Mouse (Mus musculus): ENCODE measurements around the gene Mrpl18.
A peak's percentile ranks its signal among the peaks of the same experiment; 100 is the strongest.
"Not testable (repeated sequence)": the region's sequence is repeated elsewhere in the genome, so short reads cannot be mapped to it uniquely, and the experiment has no call there.

The Mrpl18 gene

GRCm38 (mm10) chr17:12915881-12916583, at the start of gene Mrpl18:
Mrpl18 (minus strand) TSS chr17:12916345.
- peak; percentile 100 for DNase-seq

GRCm38 (mm10) chr17:12963476-12963875, 47.3 kb upstream of the Mrpl18 start:
- no peak for DNase-seq

DNA sequence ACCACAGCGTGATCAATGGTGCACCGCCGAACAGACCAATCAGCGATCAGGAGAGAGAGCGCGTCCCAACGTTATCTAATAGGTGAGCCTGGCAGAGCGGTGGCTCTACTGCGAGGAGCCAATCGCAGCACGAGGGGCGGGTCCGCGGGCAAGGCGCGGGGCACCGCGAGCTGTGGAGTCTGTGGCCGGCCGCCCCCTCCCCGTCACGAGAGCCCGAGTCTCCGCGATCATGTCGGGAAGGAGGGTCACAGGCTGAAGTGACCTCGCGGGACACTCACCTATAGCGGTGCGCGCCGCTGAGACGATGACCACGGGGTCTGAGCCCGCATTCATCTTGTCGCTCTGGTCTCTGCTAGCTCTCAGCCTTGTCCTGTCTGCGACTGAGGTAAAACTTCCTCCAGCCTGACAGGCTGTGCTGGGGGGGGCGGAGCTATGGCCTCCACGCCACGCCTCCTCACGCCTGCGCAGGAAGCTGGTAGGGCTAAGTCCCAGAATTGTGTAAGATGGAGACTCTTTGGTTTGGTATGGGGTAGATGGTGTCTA, 44.3 kb upstream of the Mrpl18 start, which contains the start of gene Acat2:
Gene Acat2, minus strand, starts transcription at position 417 of the 543 bp plus-strand sequence.
- peak; percentile 96 for DNase-seq

DNA sequence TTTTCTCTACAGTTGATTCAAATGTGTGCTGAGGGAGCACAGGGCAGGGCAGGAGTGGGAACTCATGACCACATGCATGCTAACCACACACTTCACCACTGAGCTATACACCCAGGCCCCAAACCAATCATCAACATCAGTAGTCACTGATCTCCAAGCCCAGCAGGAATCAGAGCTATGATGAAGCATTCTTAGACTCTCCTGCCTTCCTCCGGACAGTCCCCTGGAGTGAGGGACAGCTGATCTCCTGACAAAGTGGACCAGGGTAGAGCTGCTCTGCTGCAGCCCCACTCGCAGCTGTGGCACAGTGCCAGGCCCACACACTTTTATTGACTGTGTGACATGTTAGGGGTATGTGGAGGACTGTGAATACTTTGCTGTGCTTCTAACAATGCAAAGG, 43.2 kb upstream of the Mrpl18 start:
- DNase-seq, result not testable (repeated sequence)

GRCm38 (mm10) chr17:12956664-12957063, 40.5 kb upstream of the Mrpl18 start:
- no peak for DNase-seq

DNA sequence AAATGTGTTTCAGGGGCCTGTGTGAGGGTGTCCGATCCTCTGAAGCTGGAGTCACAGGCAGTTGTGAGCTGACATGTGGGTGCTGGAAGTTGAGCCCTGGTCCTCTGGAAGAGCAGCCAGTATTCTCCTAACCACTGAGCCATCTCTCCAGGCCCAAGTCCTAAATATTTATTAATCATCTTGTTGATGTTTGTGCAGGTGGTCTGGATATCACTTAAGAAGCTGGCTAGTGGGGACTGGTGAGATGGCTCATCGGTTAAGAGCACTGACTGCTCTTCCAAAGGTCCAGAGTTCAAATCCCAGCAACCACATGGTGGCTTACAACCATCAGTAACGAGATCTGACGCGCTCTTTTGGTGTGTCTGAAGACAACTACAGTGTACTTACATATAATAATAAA, 33.5 kb upstream of the Mrpl18 start:
- no peak for DNase-seq

- no peak for DNase-seq
Measured at GRCm38 (mm10) chr17:12942459-12943162, 26.5 kb upstream of the Mrpl18 start.

DNA sequence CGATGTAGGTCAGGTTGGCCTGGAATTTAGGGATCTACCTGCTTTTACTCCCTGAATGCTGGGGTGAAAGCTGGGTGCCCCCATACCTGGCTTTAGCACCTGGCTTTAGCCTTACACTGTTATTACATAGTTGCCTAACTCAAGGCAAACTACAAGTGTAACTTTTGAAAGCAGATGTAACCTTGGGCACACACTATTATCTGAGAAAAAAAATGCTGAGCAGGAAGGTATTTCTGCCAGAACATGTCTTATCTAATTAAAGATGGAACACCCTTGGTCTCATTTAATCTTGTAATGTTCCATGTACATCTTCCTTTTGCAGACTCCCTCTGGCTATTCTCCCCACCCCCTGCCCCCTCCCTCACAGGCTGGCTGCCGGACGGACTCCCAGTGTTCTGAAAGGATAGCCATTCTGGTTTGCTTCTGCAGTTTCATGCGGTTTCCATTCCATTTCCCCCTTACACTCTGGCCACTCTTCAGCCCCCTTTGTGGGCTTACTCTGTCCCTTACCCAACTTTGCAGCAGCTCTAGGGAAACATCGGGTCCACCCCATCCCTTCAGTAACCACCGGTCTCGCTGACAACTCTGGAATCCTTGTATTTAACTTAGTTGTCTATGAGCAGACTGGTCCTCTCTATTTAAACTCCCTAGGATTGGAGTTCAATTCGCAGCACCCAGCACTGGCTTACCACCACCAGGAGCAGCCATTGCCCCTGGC, 25.6 kb upstream of the Mrpl18 start:
- DNase-seq, result no peak

DNA sequence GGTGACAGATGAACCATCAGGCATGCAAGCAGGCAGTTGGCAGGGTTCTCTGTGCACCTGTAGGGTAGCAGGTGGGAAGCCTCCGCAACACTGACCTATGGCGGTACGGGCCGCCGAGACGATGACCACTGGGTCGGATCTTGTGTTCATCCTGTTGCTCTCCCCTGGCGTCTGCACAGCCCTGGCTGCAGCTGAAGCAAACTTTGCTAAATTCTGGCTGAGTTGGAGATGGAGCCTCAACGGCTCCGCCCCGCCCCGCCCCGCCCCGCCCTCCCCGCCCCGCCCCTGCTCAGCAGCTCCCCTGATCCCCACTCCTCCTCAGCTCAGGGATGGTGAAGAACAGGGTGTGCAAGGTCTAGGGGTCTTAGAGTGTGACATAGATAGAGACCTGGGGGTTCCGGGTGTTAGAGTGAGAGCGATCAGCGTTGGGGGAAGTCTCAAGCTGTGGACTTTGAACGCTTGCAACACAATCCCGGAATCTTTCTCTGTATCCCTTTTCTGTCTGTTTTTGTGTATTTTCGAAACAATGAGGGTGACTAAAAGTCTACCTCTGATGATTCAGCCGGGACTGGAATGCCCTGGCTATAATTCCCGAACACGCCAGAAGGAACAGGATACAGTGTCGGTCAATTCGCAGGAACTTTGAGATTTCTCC, 24.1 kb upstream of the Mrpl18 start, which contains the start of gene Acat3:
Gene Acat3, minus strand, starts transcription at position 450 of the 655 bp plus-strand sequence.
- no peak for DNase-seq

DNA sequence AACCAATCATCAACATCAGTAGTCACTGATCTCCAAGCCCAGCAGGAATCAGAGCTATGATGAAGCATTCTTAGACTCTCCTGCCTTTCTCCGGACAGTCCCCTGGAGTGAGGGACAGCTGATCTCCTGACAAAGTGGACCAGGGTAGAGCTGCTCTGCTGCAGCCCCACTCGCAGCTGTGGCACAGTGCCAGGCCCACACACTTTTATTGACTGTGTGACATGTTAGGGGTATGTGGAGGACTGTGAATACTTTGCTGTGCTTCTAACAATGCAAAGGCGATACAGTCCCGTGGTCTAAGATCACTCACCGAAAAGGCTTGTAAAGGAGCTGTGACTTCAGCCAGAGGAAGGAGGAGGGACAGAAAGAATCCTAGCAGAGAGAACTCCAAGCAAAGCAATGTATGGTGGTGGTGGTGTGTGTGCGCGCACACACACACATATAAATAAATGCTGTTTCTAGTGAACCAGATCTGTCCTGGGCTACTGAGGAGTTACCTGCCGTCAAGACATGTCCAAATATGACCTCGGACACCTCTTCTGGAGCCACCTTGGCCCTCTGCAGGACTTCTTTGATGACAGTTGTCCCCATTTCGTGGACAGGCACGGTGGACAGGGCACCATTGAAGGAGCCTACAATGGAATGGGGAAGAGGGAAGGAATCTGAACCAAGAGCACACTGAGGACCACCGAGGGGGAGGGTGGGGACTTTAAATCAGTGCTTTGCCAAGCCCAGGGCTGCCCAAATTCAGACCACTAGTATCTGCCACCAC, 23.4 kb upstream of the Mrpl18 start:
- DNase-seq, result not testable (repeated sequence)

DNA sequence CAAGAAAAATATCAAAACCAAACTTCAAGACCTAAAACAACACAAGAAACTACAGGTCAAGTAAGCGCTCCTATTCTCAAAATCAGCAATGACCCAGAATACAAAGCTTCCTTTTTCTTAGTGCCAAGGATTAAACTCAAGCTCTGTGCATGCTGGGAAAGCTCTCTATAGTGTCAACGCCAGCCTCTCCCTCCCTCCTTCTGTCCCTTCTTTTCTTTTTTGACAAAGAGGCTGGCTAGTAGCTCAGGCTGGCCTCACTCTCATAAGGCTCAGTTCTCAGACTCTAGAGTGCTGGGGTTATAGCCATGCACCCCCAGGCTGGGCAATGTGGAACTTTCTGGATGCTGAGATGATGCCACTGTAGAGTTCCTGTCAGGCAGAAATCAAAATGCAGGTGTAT, 21.9 kb upstream of the Mrpl18 start:
- DNase-seq, result no peak

DNA sequence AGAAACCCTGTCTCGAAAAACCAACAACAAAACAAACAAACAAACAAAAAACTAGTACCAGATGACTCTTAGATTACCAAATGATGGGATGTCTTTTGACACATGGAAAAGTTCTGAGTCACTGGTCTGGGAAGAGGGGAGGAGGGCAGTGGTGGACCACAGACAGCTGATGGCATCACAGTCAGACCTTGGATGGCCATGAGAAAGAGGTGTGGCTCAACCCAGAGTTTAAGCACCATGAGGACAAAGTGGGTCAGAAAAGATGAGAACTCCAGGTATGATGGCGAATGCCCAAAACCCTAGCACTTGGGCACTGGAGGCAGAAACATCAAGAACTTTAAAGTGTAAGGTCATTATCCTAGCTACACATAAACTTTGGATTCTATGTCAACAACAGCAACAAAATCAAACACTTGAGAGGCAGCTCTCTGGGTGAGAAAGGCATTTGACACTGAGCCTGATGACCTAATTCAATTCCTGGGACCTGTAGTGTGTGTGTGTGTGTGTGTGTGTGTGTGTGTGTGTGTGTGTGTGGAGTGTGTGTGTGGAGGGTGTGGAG, 21.3 kb upstream of the Mrpl18 start:
- DNase-seq, result no peak

GRCm38 (mm10) chr17:12935719-12936118, 19.6 kb upstream of the Mrpl18 start:
- DNase-seq, result no peak

DNA sequence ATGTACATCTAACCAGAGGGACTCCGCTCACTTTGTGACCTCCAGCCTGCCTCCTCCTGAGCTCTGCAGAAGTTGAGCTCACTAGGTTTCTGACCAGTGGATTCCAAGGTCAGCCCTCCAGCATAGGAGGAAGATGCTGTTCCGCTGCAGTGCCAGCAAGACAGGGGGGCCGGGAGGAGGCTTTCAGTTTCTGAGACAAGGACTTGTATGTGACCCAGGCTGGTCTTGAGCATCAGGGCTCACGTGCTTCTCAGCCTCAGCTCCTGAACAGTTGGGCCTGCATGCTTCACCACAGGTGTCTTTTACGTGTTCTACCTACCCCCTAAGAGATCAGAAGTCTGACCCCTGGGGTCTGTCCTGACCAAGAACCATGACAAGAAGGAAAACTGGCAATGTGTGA, 15.4 kb upstream of the Mrpl18 start:
- not testable (repeated sequence) for DNase-seq

DNA sequence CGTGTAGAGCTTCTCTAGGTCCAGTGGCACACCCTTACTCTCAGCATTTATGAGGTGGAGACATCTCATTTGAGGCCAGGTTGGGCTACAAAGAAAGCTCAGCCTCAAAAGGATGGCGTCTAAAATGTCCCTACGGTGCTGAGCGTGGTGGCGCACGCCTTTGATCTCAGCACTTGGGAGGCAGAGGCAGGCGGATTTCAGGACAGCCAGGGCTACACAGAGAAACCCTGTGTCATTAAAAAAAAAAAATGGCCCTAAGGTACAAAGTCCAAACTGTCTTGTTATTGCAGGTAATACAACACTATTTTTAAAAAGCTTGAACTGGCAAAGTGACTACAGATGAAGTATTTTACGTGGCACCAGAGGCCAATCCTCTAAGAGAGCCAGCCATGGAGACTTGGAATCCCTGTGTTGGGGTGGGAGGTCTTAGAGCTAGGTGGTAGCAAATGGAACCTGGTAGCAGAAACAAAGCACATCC, 9.6 kb upstream of the Mrpl18 start:
- DNase-seq, result no peak

DNA sequence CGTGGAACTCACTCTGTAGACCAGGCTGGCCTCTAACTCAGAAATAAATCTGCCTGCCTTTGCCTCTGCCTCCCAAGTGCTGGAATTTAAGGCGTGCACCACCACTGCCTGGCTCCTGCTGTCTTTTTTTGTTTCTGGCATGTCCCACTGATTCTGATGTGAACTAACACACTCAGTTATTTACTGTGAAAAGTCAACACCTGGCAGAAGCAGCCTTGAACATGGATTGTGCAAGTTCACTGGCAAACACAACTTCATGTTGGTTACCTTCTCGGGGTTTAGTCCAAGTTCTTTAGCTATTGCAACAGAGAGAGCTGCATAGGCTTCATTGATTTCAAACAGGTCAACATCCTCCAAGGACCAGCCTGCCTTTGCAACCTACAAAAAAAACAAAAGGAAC, 8.9 kb upstream of the Mrpl18 start:
- DNase-seq, result no peak

- no peak for DNase-seq
Measured at GRCm38 (mm10) chr17:12921073-12921472, 4.9 kb upstream of the Mrpl18 start.

- peak; percentile 50 for DNase-seq
Measured at GRCm38 (mm10) chr17:12916588-12917380, 639 bp upstream of the Mrpl18 start.

GRCm38 (mm10) chr17:12915488-12915880, 661 bp downstream of the Mrpl18 start, which contains the start of gene Tcp1:
Tcp1 (plus strand) TSS chr17:12915701.
- DNase-seq, result no peak

DNA sequence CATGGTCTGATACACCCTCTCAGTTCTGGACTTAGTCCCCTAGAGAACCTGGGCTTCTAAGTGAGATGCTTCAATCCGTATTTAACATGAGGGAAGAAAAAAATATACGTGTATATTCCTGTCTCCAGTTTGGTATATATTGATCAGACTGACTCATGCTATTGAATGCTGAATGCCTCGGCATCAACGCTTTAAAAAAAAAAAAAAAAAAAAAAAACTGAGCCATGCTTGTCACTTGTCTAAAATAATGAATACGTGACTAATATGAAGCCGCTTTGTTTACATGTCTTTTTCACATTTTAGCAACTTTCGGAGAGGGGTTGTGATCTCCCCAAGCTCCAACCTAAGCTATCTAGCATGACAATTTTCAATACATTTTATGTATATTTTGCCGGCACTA, 5.8 kb downstream of the Mrpl18 start:
- DNase-seq, result no peak
